Mouse (Mus musculus): ENCODE data around the gene Socs1. TPM values are rescaled to one million over a fixed set of nuclear protein-coding genes. Genes with fewer than 3 reads are reported as not detected.

Socs1 gene
- polyA plus RNA-seq, 1 experiment, result 0.13 TPM

GRCm38 (mm10) chr16:10783152-10783434 lies 2.2 kb downstream of the Socs1 start:
- Histone ChIP-seq H3K9me3 (ENCODE audit: control insufficient read depth, low read length) (peaks cover 7% of the 10 kb centered on the region; the same call in 1 of the 2 replicates), H3K36me3 (ENCODE audit: control insufficient read depth) (no peaks in the 10 kb centered on the region), H3K4me3 (replicated peaks) (no peak overlapping the region), H3K4me1 (ENCODE audit: control insufficient read depth) (peaks cover 26% of the 10 kb centered on the region), H3K27me3 (ENCODE audit: control insufficient read depth) (peaks cover 46% of the 10 kb centered on the region)
- TF ChIP-seq TAL1 (IDR thresholded peaks at IDR 0.05; ENCODE audit: low read length), result no peak
- TF ChIP-seq GATA1 (IDR thresholded peaks at IDR 0.05; ENCODE audit: low read length), result no peak

- no peak overlapping the region for H3K4me3 ChIP-seq (replicated peaks)
- no peaks in the 10 kb centered on the region for H3K36me3 ChIP-seq (ENCODE audit: control insufficient read depth)
- H3K4me1 ChIP-seq (ENCODE audit: control insufficient read depth), result peaks cover 26% of the 10 kb centered on the region
- peaks cover 7% of the 10 kb centered on the region; the same call in 1 of the 2 replicates for H3K9me3 ChIP-seq (ENCODE audit: control insufficient read depth, low read length)
- H3K27me3 ChIP-seq (ENCODE audit: control insufficient read depth), result peaks cover 45% of the 10 kb centered on the region
- TF ChIP-seq GATA1 (IDR thresholded peaks at IDR 0.05; ENCODE audit: low read length) (no peak), TAL1 (IDR thresholded peaks at IDR 0.05; ENCODE audit: low read length) (no peak)
Observed at GRCm38 (mm10) chr16:10782377-10783151, 2.8 kb downstream of the Socs1 start.

- H3K27me3 ChIP-seq (ENCODE audit: control insufficient read depth), result peaks cover 45% of the 10 kb centered on the region
- peaks cover 26% of the 10 kb centered on the region for H3K4me1 ChIP-seq (ENCODE audit: control insufficient read depth)
- no peak for TF ChIP-seq GATA1 (IDR thresholded peaks at IDR 0.05; ENCODE audit: low read length)
- no peak for TF ChIP-seq TAL1 (IDR thresholded peaks at IDR 0.05; ENCODE audit: low read length)
- peaks cover 7% of the 10 kb centered on the region; the same call in 1 of the 2 replicates for H3K9me3 ChIP-seq (ENCODE audit: control insufficient read depth, low read length)
- H3K4me3 ChIP-seq (replicated peaks), result no peak overlapping the region
- no peaks in the 10 kb centered on the region for H3K36me3 ChIP-seq (ENCODE audit: control insufficient read depth)
Observed at GRCm38 (mm10) chr16:10781862-10782371, 3.4 kb downstream of the Socs1 start.

GRCm38 (mm10) chr16:10780631-10781120 lies 4.7 kb downstream of the Socs1 start:
- H3K4me1 ChIP-seq (ENCODE audit: control insufficient read depth), result peaks cover 14% of the 10 kb centered on the region
- no peak for TF ChIP-seq GATA1 (IDR thresholded peaks at IDR 0.05; ENCODE audit: low read length)
- TF ChIP-seq TAL1 (IDR thresholded peaks at IDR 0.05; ENCODE audit: low read length), result no peak
- peaks cover 44% of the 10 kb centered on the region for H3K27me3 ChIP-seq (ENCODE audit: control insufficient read depth)
- H3K4me3 ChIP-seq (replicated peaks), result no peak overlapping the region
- H3K9me3 ChIP-seq (ENCODE audit: control insufficient read depth, low read length), result peaks cover 7% of the 10 kb centered on the region; the same call in 1 of the 2 replicates
- no peaks in the 10 kb centered on the region for H3K36me3 ChIP-seq (ENCODE audit: control insufficient read depth)

- Histone ChIP-seq H3K9me3 (ENCODE audit: control insufficient read depth, low read length) (no peaks in the 10 kb centered on the region), H3K27me3 (ENCODE audit: control insufficient read depth) (peaks cover 17% of the 10 kb centered on the region), H3K4me1 (ENCODE audit: control insufficient read depth) (no peaks in the 10 kb centered on the region), H3K36me3 (ENCODE audit: control insufficient read depth) (no peaks in the 10 kb centered on the region), H3K4me3 (replicated peaks) (no peak overlapping the region)
- TF ChIP-seq TAL1 (IDR thresholded peaks at IDR 0.05; ENCODE audit: low read length) (no peak), GATA1 (IDR thresholded peaks at IDR 0.05; ENCODE audit: low read length) (no peak)
Observed at GRCm38 (mm10) chr16:10777579-10778160, 7.7 kb downstream of the Socs1 start.

GRCm38 (mm10) chr16:10776322-10776721 lies 9.0 kb downstream of the Socs1 start:
- Histone ChIP-seq H3K4me3 (replicated peaks) (no peak overlapping the region), H3K27me3 (ENCODE audit: control insufficient read depth) (peaks cover 4% of the 10 kb centered on the region), H3K4me1 (ENCODE audit: control insufficient read depth) (peaks cover 10% of the 10 kb centered on the region), H3K9me3 (ENCODE audit: control insufficient read depth, low read length) (no peaks in the 10 kb centered on the region), H3K36me3 (ENCODE audit: control insufficient read depth) (no peaks in the 10 kb centered on the region)
- TF ChIP-seq GATA1 (IDR thresholded peaks at IDR 0.05; ENCODE audit: low read length), result no peak
- TF ChIP-seq TAL1 (IDR thresholded peaks at IDR 0.05; ENCODE audit: low read length), result no peak

GRCm38 (mm10) chr16:10774726-10775125 lies 10.6 kb downstream of the Socs1 start:
- no peak for TF ChIP-seq GATA1 (IDR thresholded peaks at IDR 0.05; ENCODE audit: low read length)
- no peak for TF ChIP-seq TAL1 (IDR thresholded peaks at IDR 0.05; ENCODE audit: low read length)
- Histone ChIP-seq H3K4me1 (ENCODE audit: control insufficient read depth) (peaks cover 10% of the 10 kb centered on the region), H3K9me3 (ENCODE audit: control insufficient read depth, low read length) (no peaks in the 10 kb centered on the region), H3K4me3 (replicated peaks) (no peak overlapping the region), H3K36me3 (ENCODE audit: control insufficient read depth) (no peaks in the 10 kb centered on the region), H3K27me3 (ENCODE audit: control insufficient read depth) (no peaks in the 10 kb centered on the region)

GRCm38 (mm10) chr16:10773543-10773942 lies 11.8 kb downstream of the Socs1 start:
- TF ChIP-seq GATA1 (IDR thresholded peaks at IDR 0.05; ENCODE audit: low read length) (no peak), TAL1 (IDR thresholded peaks at IDR 0.05; ENCODE audit: low read length) (no peak)
- Histone ChIP-seq H3K36me3 (ENCODE audit: control insufficient read depth) (no peaks in the 10 kb centered on the region), H3K4me1 (ENCODE audit: control insufficient read depth) (peaks cover 13% of the 10 kb centered on the region), H3K27me3 (ENCODE audit: control insufficient read depth) (peaks cover 6% of the 10 kb centered on the region; the same call in 1 of the 2 replicates), H3K4me3 (replicated peaks) (no peak overlapping the region), H3K9me3 (ENCODE audit: control insufficient read depth, low read length) (no peaks in the 10 kb centered on the region)
